Mouse (Mus musculus) cerebellum, adult 18-20 months (tissue): ENCODE measurements around the gene Olfr1499.
A peak's percentile ranks its signal among the peaks of the same experiment; 100 is the strongest.
"Not testable (repeated sequence)": the region's sequence is repeated elsewhere in the genome, so short reads cannot be mapped to it uniquely, and the experiment has no call there.

Experiments
- DNase-seq, 2 experiments: peaks; one replicate each; pipeline ENCODE4 v3.0.0; 2021

The Olfr1499 gene

DNA sequence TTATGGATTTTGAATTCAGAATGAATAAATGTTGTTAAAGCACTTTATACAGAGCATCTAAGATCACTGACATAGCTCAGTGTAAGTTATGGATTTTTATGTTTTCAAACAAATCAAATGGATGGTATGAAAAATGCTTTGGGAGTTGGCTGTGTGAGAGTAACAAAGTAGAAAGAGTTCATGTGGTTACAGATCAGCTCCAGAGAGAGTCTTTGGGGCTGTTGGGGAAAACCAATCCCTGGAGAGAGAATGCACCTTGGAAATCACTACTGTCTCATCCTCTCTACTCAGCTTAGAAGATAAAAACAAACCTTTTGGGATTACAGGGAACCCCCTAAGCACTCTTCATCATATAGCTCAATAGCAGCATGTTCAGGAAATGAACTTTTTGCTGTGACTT lies at the start of gene Olfr1499:
Gene Olfr1499, minus strand, starts transcription at position 101 of the 400 bp plus-strand sequence.
- DNase-seq = no peak

DNA sequence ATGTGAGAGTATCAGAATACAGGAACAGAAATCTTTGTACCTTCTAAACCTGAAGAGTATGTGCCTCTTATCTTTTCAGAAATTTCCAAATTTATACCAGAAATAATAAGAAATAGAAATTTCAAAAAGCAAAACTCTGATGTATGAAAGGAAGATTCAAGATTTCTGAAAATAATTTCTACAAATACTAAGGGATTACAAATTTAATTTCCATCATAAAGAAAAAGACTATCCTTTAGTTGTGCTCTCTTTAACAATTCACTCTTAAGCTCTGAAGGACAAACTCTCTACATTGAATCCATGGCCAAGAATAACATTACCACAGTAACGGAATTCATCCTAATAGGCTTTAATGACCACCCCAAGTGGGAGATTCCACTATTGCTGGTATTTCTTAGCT lies 42.2 kb upstream of the Olfr1499 start, which contains the start of gene Olfr1502:
Gene Olfr1502, plus strand, starts transcription at position 301 of the 400 bp plus-strand sequence.
- DNase-seq = no peak

DNA sequence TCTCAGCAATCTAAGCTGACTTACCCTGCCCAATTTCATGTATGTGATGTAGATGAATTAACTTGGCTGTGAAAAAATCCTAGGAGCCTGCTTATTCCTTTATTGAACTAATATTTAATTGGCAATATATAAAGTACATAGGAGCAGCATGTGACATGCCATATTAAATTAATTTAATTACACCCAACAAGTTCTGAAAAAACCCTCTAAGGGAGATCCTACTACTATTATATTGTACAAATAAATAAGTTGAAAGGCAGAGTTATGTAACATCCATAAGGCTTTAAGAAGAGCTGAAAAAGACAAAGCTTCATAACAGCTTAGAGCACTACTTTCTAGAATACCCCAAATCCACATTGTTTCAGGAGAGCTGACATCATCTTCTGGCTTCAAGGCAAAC lies 31.3 kb upstream of the Olfr1499 start, which contains the start of gene Olfr1501:
Gene Olfr1501, minus strand, starts transcription at position 101 of the 400 bp plus-strand sequence.
- DNase-seq = not testable (repeated sequence)

DNA sequence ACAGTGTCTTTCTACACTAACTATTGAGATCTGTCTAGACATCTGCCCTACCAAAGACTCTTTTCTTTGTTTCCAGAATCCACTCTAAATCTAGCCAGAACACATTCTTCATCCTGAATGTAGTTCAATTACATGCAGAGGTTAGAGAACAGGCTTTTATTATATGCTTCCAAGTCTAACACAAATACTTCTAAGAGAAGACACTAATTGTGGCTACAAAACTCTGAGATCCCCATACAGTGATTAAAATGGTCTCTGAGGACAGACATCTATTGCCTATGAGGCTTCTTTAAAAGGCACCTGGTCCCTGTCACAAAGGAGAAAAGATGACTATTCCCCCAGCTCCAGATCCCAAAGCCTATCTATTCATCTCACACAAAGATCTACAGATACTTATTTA lies 11.1 kb upstream of the Olfr1499 start, which contains the start of gene Olfr1500:
Gene Olfr1500, minus strand, starts transcription at position 101 of the 400 bp plus-strand sequence.
- no peak for DNase-seq

DNA sequence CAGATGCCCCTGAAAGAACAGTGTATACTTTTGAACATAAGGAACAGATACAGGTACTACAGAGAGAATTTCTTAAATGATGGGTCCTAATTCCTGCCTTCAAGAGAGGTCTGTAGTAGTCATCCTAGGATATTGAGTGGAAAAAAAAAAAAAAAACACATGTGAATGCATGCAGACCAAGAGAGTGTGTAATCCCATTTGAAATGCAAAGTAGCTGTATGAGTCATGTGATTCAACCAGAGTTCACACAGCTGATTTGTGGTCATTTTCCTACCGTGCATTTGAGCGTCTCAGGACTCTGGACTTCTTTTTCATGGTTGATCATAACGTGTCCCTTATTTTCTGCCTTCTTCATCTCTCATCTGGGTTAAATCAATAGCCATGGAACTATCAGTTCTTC lies 9.2 kb upstream of the Olfr1499 start:
- DNase-seq = no peak

DNA sequence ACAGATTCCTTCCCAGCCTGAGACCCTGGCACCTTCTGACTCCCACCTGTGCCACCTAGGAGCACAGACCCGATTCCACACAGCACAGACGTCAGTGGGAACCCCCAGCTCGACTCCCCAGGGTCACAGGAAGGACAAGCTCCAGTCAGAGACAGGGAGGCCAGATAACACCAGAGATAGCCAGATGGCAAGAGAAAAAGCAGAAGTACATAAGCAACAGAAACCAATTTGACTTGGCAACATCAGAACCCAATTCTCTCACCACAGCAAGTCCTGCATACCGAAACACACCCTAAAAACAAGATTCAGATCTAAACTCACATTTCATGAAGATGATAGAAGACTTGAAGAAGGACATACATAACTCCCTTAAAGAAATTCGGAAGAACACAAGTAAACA lies 1.6 kb upstream of the Olfr1499 start:
- no peak for DNase-seq

DNA sequence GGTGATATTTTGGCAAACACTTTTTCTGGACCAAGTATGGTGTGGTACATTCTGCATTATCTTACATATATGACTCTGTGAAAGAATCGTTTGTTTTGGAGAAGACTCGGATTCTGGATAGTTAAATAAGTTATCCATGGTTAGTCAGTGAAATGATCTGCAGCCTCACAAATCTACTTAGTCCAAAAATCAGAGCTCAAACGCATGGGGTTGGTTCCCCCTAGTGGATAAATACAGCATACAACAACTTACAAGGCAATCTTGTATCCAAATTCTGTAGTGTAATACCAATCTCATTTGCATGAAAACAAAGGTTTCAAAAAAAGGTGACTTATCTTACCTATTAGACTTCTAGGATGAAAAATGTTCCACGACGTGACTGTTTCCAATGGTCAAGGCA lies 420 bp downstream of the Olfr1499 start:
- DNase-seq = no peak

DNA sequence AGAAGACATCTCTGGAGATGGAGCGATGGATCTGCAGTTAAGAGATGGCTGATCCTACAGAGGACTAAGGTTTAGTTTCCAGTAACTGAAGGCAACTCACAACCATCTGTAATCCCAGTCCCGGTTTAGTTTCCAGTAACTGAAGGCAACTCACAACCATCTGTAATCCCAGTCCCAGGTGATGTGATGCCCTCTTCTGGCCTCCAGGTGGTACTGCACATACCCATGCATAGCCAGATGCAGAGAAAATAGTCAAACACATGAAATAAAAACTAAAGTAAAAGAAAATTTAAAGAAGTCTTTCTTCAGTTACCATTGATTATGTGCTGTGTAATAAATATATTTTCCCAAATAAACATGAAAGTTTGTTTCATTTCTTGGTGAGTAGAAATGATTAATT lies 6.4 kb downstream of the Olfr1499 start:
- no peak for DNase-seq

DNA sequence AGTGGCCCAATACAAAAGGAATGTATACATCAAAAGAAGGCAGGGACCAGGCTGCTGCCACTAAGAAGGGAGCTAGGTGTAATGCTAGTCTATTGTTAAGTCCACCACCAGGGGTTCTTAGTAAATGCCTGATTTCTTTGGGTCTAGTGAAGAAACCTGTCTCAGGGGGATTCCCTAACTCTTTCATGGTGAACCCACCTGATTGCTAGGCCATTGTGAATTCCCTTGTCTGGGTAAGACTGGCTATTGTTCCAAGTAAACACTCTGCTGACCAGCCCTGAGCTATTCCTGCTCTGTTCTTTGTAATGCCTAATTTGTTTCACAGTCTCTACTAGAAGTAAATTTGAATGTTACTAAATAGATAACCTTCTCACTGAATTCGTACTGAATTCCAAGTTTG lies 13.8 kb downstream of the Olfr1499 start:
- DNase-seq = not testable (repeated sequence)

DNA sequence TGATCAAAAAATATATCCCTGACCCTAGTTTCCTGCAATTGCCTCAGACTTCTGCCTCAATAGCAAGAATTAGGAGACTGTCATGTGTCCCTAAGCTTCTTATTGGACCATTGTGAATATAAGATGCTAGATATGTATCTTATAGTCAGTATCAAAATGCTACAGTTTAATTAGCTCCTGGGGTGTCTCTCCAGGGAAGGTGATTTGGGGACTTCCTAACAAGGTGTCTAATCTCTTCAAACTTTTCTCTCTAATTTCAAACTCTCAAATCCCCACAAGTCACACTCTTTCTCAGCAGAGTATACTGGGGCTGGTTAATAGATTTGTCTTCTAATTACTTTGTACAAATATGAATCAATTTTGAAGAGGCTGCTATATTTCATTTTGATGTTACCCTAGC lies 21.1 kb downstream of the Olfr1499 start, which contains the start of gene Olfr1497:
Gene Olfr1497, minus strand, starts transcription at position 101 of the 400 bp plus-strand sequence.
- no peak for DNase-seq

DNA sequence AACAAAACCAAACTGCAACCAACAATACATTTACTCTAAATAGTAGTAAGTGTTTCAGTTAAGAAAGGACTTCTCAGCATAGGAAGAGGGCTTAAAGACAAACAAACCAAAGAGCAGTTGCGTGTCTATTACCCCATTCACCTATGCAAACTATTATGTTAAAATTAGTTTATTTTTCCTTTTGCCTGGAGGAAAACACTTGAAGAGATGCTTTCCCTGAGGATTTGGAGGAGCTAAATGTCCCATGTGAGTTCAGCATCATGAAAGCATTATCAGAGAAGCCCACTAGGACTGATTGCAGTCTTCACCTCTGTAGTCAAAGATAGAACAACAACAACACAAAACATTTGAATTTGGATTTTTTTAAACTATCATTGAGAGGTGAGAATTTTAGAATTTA lies 41.7 kb downstream of the Olfr1499 start, which contains the start of gene Olfr1496:
Gene Olfr1496, plus strand, starts transcription at position 301 of the 400 bp plus-strand sequence.
- no peak for DNase-seq

DNA sequence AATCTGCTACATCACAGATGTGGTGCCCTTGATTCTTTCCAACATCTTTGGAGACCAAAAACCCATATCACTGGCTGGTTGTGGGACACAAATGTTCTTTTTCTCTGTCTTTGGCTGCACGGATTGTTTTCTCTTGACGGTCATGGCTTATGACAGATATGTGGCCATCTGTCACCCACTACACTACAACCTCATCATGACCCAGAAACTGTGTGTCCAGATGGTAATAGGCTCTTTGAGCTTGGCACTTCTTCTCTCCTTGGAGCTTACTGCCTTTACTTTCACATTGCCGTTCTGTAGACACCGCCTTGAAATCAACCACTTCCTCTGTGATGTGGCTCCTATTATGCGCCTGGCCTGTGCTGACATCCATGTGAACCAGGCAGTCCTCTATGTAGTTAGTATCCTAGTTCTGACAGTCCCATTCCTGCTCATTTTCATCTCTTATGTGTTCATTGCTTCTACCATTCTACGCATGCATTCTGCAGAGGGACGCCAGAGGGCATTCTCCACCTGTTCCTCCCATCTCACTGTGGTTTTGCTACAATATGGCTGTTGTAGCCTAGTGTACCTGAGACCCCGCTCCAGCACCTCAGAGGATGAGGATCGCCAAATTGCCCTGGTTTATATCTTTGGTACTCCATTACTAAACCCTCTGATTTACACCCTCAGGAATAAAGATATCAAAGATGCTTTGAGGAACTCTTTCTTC lies 50.5 kb downstream of the Olfr1499 start:
- peak; percentile 12 for DNase-seq

DNA sequence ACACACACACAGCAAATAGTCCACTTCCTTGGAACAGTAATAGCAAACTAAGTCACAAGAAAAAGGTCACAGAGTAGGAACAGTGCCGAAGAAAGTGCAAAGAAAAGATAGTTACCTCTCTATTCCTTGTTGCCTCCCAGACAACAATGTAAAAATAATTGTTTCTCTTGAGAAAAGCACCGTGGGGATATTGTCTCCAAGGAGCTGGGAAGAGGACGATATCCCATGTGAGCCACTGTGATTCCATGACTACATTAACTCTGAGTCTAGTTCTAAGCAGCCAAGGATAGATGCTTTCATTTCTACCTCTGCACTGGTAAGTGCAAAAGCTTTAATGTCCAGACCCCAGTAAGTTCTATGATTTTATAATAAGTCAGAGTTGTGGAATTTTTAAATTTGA lies 54.9 kb downstream of the Olfr1499 start, which contains the start of gene Olfr1495:
Gene Olfr1495, plus strand, starts transcription at position 301 of the 400 bp plus-strand sequence.
- DNase-seq = no peak
